10 mouse cellular contexts compared by ENCODE assay signal in the genomic region with DNA sequence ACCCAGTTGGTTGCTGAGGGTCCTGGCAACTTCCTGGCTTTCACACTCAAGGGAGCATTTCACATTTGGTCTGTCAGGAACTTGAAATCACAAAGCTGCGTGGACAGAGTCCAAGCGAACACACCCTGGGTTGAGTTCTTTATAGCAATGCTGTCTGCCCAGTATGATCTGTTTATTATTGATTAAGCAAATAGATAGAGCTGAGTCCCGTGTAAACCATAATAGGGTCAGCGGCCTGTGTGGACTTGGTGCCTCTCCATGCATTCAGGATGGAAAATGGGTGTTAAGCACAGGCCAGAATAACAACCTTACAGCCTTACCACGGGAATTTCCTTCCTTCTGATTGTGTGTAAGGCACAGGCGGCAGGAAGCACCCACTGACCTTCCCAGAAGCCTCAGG. TPM values are rescaled to one million over a fixed set of nuclear protein-coding genes. Genes with fewer than 3 reads are reported as not detected.
DNase-seq lines count a peak whose midpoint lies in the region; ATAC-seq lines count a peak whose summit lies in the region.
"Had no signal": no experiment of that assay in that cellular context is flagged by ENCODE, and none has a peak within 500 bp of the region (broad histone marks: within the 10 kb centered on the region; RNA-seq: fewer than 3 reads in every experiment).

No protein-coding gene starts in this region.

- ATAC-seq in intestine, embryonic 15.5 days: peak; percentile 83
- ATAC-seq in lung, embryonic 15.5 days (ENCODE audit: borderline replicate concordance, extremely low read depth, low FRiP score, low TSS enrichment): no peak
- ATAC-seq in forebrain, embryonic 14.5 days: no peak
- ATAC-seq: Patski had no signal

- H3K4me3 ChIP-seq in intestine, embryonic 15.5 days (replicated peaks): no peak overlapping the region
- H3K4me3 ChIP-seq in lung, embryonic 15.5 days: no peak overlapping the region
- no peak overlapping the region for H3K4me3 ChIP-seq in forebrain, embryonic 14.5 days (ENCODE audit: low read depth, low read length)
- H3K4me3 ChIP-seq: limb, embryonic 15.5 days had no signal

- no peaks in the 10 kb centered on the region for H3K27me3 ChIP-seq in intestine, embryonic 15.5 days (replicated peaks)
- no peaks in the 10 kb centered on the region for H3K27me3 ChIP-seq in lung, embryonic 15.5 days
- H3K27me3 ChIP-seq in forebrain, embryonic 14.5 days (replicated peaks; ENCODE audit: control insufficient read depth, insufficient read depth, low read length): no peaks in the 10 kb centered on the region
- H3K27me3 ChIP-seq: limb, embryonic 15.5 days had no signal

- no peaks in the 10 kb centered on the region for H3K9me3 ChIP-seq in intestine, embryonic 15.5 days
- H3K9me3 ChIP-seq in lung, embryonic 15.5 days: no peaks in the 10 kb centered on the region
- H3K9me3 ChIP-seq in forebrain, embryonic 14.5 days (replicated peaks; ENCODE audit: control insufficient read depth, low read length): peaks cover 4% of the 10 kb centered on the region; the same call in 1 of the 2 replicates
- H3K9me3 ChIP-seq: limb, embryonic 15.5 days had no signal

- H3K9ac ChIP-seq in intestine, embryonic 15.5 days: no peak overlapping the region
- no peak overlapping the region for H3K9ac ChIP-seq in lung, embryonic 15.5 days
- no peak overlapping the region for H3K9ac ChIP-seq in forebrain, embryonic 14.5 days (ENCODE audit: low read length)
- H3K9ac ChIP-seq: limb, embryonic 15.5 days had no signal

- DNase-seq in gastrocnemius, adult 18-20 months (ENCODE audit: low spot score): peak; percentile 56
- no peak for DNase-seq in gastrocnemius, adult 8-10 months (ENCODE audit: low spot score in 2 of 2)
- peak; percentile 24 for DNase-seq in gastrocnemius, postnatal 25 days
- no peak for DNase-seq in forebrain, embryonic 14.5 days (ENCODE audit: low spot score)
- no peak for DNase-seq in spleen, postnatal 4 days (ENCODE audit: low spot score in 2 of 2)
- DNase-seq in c-Kit-positive CD71-positive TER-119-positive erythroid progenitor cells, embryonic 14.5 days (ENCODE audit: low spot score): no peak

- no peaks in the 10 kb centered on the region for H3K36me3 ChIP-seq in intestine, embryonic 15.5 days
- H3K36me3 ChIP-seq in lung, embryonic 15.5 days: no peaks in the 10 kb centered on the region
- H3K36me3 ChIP-seq in forebrain, embryonic 14.5 days (ENCODE audit: control insufficient read depth, insufficient read depth, low read length): no peaks in the 10 kb centered on the region
- H3K36me3 ChIP-seq: limb, embryonic 15.5 days had no signal

- H3K27ac ChIP-seq in intestine, embryonic 15.5 days: peak overlapping the region; percentile 63
- peak overlapping the region; percentile 15; the same call in 1 of the 2 replicates for H3K27ac ChIP-seq in lung, embryonic 15.5 days
- no peak overlapping the region for H3K27ac ChIP-seq in forebrain, embryonic 14.5 days (ENCODE audit: low read depth, low read length)
- H3K27ac ChIP-seq: limb, embryonic 15.5 days had no signal

- peak overlapping the region; percentile 33; the same call in 1 of the 2 replicates for H3K4me2 ChIP-seq in intestine, embryonic 15.5 days (replicated peaks)
- no peak overlapping the region for H3K4me2 ChIP-seq in lung, embryonic 15.5 days
- no peak overlapping the region for H3K4me2 ChIP-seq in forebrain, embryonic 14.5 days (ENCODE audit: low read length)
- H3K4me2 ChIP-seq: limb, embryonic 15.5 days had no signal

- peaks cover 25% of the 10 kb centered on the region for H3K4me1 ChIP-seq in intestine, embryonic 15.5 days (replicated peaks)
- H3K4me1 ChIP-seq in lung, embryonic 15.5 days: peaks cover 11% of the 10 kb centered on the region; the same call in 1 of the 2 replicates
- H3K4me1 ChIP-seq in forebrain, embryonic 14.5 days (ENCODE audit: control insufficient read depth, insufficient read depth, low read length): peaks cover 4% of the 10 kb centered on the region

- 38% methylated on average over 6 of the region's 6 CpGs for WGBS in intestine, embryonic 15.5 days
- WGBS in lung, embryonic 15.5 days: 35% methylated on average over 6 of the region's 6 CpGs
- WGBS in forebrain, embryonic 14.5 days: 78% methylated on average over 6 of the region's 6 CpGs

RNA-seq across cellular contexts. Expression of gene Myrip, which starts 49.0 kb away (rescaled TPM):
- 1 to 10 TPM in 1 of 2 experiments, under 1 TPM in 1; 1.00 to 1.3 TPM for total RNA-seq in gastrocnemius, adult 18-20 months (2021)
- 1 to 10 TPM in 2 of 4 experiments, under 1 TPM in 2; 0.63 to 2.1 (median 1.1) TPM for total RNA-seq in gastrocnemius, adult 8-10 months (2022)
- 1 to 10 TPM in 1 of 2 experiments, under 1 TPM in 1; 0.97 to 4.5 TPM for total RNA-seq in gastrocnemius, postnatal 25 days (2021)
- polyA plus RNA-seq in intestine, embryonic 15.5 days (2015; fragmentation: Nextera tagmentation; extraction: Ambion mirVana): 0.89 and 1.3 TPM in 2 replicates
- polyA plus RNA-seq in lung, embryonic 15.5 days (2015; fragmentation: Nextera tagmentation; extraction: Ambion mirVana): 0.29 and 0.31 TPM in 2 replicates
- 0.89 and 1.3 TPM in 2 replicates for polyA plus RNA-seq in forebrain, embryonic 14.5 days (2014; fragmentation: Nextera tagmentation; extraction: Ambion mirVana)

Comparison
In these comparisons a context has a peak if more than half of its experiments do, and no peak if none do; other contexts are left out.
1. DNase-seq: peak in gastrocnemius, adult 18-20 months (single experiment) and gastrocnemius, postnatal 25 days (single experiment); none in gastrocnemius, adult 8-10 months (0 of 2), forebrain, embryonic 14.5 days (single experiment), spleen, postnatal 4 days (0 of 2) and c-Kit-positive CD71-positive TER-119-positive erythroid progenitor cells, embryonic 14.5 days (single experiment).